Mouse (Mus musculus): ENCODE measurements around the gene Ric3. TPM values are rescaled to one million over a fixed set of nuclear protein-coding genes. Genes with fewer than 3 reads are reported as not detected.

Gene Ric3
- total and polyA plus RNA-seq, 3 experiments, result not detected

DNA sequence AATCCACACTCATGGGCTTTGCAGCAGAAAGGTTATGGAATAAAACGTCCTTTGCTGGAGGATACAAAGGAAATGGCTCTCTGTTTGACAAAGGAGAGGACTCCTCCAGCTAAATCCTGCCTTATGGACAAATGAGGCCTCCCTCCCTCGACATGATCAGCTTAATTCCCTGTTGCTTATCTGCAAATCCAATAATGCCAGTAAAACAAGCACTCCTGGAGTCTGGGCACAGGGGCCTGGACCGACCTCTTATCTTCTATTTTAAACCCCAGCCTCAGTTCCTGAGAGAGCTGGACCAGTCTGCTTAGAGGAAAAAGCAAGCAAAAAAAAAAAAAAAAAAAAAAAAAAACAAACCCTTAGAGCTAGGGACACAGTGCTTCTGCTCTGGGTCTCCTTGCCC lies 79.5 kb downstream of the Ric3 start:
- no peaks in the 10 kb centered on the region for H3K4me1 ChIP-seq (ENCODE audit: control insufficient read depth in 1 of 2, insufficient read depth in 2 of 2, low read length in 2 of 2)
- DNase-seq (ENCODE audit: low read depth, low spot score), result no peak
- no peaks in the 10 kb centered on the region for H3K79me2 ChIP-seq (ENCODE audit: control insufficient read depth, insufficient read depth, low read length, poor library complexity)
- no peak overlapping the region for H3K27ac ChIP-seq (ENCODE audit: control insufficient read depth, low read depth, low read length)
- no peaks in the 10 kb centered on the region for H3K36me3 ChIP-seq (ENCODE audit: control insufficient read depth in 1 of 2, insufficient read depth in 2 of 2, low read length in 2 of 2)
- no peak for TF ChIP-seq MAX (IDR thresholded peaks at IDR 0.05; ENCODE audit: low read length)
- TF ChIP-seq GABPA (IDR thresholded peaks at IDR 0.05; ENCODE audit: low read depth, low read length), result no peak
- TF ChIP-seq ZC3H11A (IDR thresholded peaks at IDR 0.05; ENCODE audit: low read depth, low read length), result no peak
- TF ChIP-seq USF1 (IDR thresholded peaks at IDR 0.05; ENCODE audit: low read depth, low read length), result no peak
- TF ChIP-seq POLR2AphosphoS5 (IDR thresholded peaks at IDR 0.05; ENCODE audit: borderline replicate concordance, low read depth, low read length), result no peak
- no peak for TF ChIP-seq TCF12 (IDR thresholded peaks at IDR 0.05; ENCODE audit: low read depth, low read length)
- no peak overlapping the region for H3K4me3 ChIP-seq (ENCODE audit: control insufficient read depth in 1 of 2, insufficient read depth in 1 of 2, low read depth in 2 of 2, low read length in 2 of 2)
- H3K27me3 ChIP-seq (ENCODE audit: control insufficient read depth in 1 of 2, insufficient read depth in 2 of 2, low read length in 2 of 2), result no peaks in the 10 kb centered on the region
- H3K9me3 ChIP-seq (replicated peaks; ENCODE audit: insufficient read depth, low read length), result no peaks in the 10 kb centered on the region
- H3K9ac ChIP-seq (ENCODE audit: control insufficient read depth, low read depth, low read length, poor library complexity, severe bottlenecking), result no peak overlapping the region

DNA sequence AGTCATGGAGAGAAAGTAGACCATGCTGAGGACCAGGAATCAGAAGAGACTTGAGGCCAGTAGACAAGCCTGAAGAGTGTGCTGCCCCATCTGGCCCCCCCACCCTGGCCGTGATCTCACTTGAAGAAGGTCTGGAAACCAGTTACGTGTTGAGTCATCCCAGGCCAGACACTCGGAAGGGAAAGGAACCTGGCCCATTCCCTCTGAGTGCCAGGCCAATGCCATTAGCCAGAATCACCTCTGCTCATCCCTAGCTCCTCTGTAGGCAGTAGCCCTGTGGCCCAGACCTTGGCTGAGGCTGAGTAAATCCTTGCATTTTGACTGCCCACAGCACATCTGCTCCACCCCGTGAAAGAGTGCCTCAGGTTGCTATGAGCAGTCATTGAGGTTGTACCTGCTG lies 81.2 kb downstream of the Ric3 start:
- no peaks in the 10 kb centered on the region for H3K9me3 ChIP-seq (replicated peaks; ENCODE audit: insufficient read depth, low read length)
- no peaks in the 10 kb centered on the region for H3K36me3 ChIP-seq (ENCODE audit: control insufficient read depth in 1 of 2, insufficient read depth in 2 of 2, low read length in 2 of 2)
- H3K9ac ChIP-seq (ENCODE audit: control insufficient read depth, low read depth, low read length, poor library complexity, severe bottlenecking), result no peak overlapping the region
- H3K79me2 ChIP-seq (ENCODE audit: control insufficient read depth, insufficient read depth, low read length, poor library complexity), result no peaks in the 10 kb centered on the region
- no peak overlapping the region for H3K27ac ChIP-seq (ENCODE audit: control insufficient read depth, low read depth, low read length)
- H3K27me3 ChIP-seq (ENCODE audit: control insufficient read depth in 1 of 2, insufficient read depth in 2 of 2, low read length in 2 of 2), result no peaks in the 10 kb centered on the region
- no peaks in the 10 kb centered on the region for H3K4me1 ChIP-seq (ENCODE audit: control insufficient read depth in 1 of 2, insufficient read depth in 2 of 2, low read length in 2 of 2)
- no peak for DNase-seq (ENCODE audit: low read depth, low spot score)
- H3K4me3 ChIP-seq (ENCODE audit: control insufficient read depth in 1 of 2, insufficient read depth in 1 of 2, low read depth in 2 of 2, low read length in 2 of 2), result no peak overlapping the region
- TF ChIP-seq MYB (IDR thresholded peaks at IDR 0.05; ENCODE audit: low read depth, low read length) (no peak), ELF1 (IDR thresholded peaks at IDR 0.05; ENCODE audit: low read depth, low read length) (no peak), RCOR1 (IDR thresholded peaks at IDR 0.05; ENCODE audit: low read depth, low read length) (no peak), POLR2A (IDR thresholded peaks at IDR 0.05; ENCODE audit: control insufficient read depth in 1 of 2, insufficient read depth in 1 of 2, low read depth in 1 of 2, low read length in 2 of 2, poor library complexity in 1 of 2) (no peak), NRF1 (IDR thresholded peaks at IDR 0.05; ENCODE audit: insufficient read depth, low read depth, low read length, poor library complexity, severe bottlenecking) (no peak), UBTF (IDR thresholded peaks at IDR 0.05; ENCODE audit: borderline replicate concordance, insufficient read depth, low read depth, low read length) (no peak), MAX (IDR thresholded peaks at IDR 0.05; ENCODE audit: low read length) (no peak), ZC3H11A (IDR thresholded peaks at IDR 0.05; ENCODE audit: low read depth, low read length) (no peak)

DNA sequence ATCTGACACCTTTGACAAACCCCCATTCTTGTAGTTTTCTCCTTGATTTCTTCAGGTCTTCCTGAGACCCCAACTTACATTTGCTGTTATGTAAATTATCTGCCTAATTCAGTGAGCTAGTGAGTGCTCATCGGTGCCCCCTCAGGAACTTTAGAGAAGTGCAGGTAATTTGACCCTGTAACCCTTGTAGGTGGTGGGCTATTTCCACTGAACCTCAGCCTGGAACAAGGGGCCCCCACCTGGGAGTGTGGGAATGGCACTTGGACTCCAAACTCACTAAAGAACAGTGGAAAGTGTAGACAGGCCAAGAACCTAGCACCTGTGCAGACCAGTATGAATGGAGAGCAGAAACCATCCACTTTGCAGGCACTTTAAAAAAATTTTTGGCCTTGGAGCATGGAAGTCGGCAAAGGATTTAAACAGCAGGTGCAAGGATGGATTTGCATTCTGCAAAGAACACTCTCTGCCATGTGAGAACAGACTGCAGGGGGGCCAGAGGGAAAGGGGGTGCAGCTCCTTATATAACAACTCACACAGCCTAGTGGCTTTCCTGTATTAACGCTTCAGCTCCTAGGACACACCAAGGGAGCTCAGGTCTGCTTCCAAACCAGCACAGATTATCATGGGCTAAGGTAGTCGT lies 82.7 kb downstream of the Ric3 start:
- DNase-seq (ENCODE audit: low read depth, low spot score), result peak; percentile 41
- TF ChIP-seq BHLHE40 (IDR thresholded peaks at IDR 0.05; ENCODE audit: borderline replicate concordance, low read depth, low read length) (no peak), CTCF (IDR thresholded peaks at IDR 0.05 in 2 of 3, conservative IDR thresholded peaks at IDR 0.05 in 1 of 3; ENCODE audit: control insufficient read depth in 1 of 3, insufficient read depth in 1 of 3, low read depth in 2 of 3, low read length in 3 of 3, poor library complexity in 1 of 3, severe bottlenecking in 1 of 3) (peak; percentile 17 to 51 (median 45); a peak in 4 of 6 replicates)
- H3K36me3 ChIP-seq (ENCODE audit: control insufficient read depth in 1 of 2, insufficient read depth in 2 of 2, low read length in 2 of 2), result no peaks in the 10 kb centered on the region
- H3K27ac ChIP-seq (ENCODE audit: control insufficient read depth, low read depth, low read length), result no peak overlapping the region
- H3K9me3 ChIP-seq (replicated peaks; ENCODE audit: insufficient read depth, low read length), result no peaks in the 10 kb centered on the region
- H3K79me2 ChIP-seq (ENCODE audit: control insufficient read depth, insufficient read depth, low read length, poor library complexity), result no peaks in the 10 kb centered on the region
- H3K9ac ChIP-seq (ENCODE audit: control insufficient read depth, low read depth, low read length, poor library complexity, severe bottlenecking), result no peak overlapping the region
- H3K27me3 ChIP-seq (ENCODE audit: control insufficient read depth in 1 of 2, insufficient read depth in 2 of 2, low read length in 2 of 2), result no peaks in the 10 kb centered on the region
- no peak overlapping the region for H3K4me3 ChIP-seq (ENCODE audit: control insufficient read depth in 1 of 2, insufficient read depth in 1 of 2, low read depth in 2 of 2, low read length in 2 of 2)
- no peaks in the 10 kb centered on the region for H3K4me1 ChIP-seq (ENCODE audit: control insufficient read depth in 1 of 2, insufficient read depth in 2 of 2, low read length in 2 of 2)

Data from MEL (cell line).